Mouse (Mus musculus): ENCODE results near the gene Hectd1. TPM values are rescaled to one million over a fixed set of nuclear protein-coding genes. Genes with fewer than 3 reads are reported as not detected.
A peak's percentile ranks its signal among the peaks of the same experiment; 100 is the strongest.

The Hectd1 gene
- polyA plus RNA-seq, 1 experiment, result 0.52 TPM

DNA sequence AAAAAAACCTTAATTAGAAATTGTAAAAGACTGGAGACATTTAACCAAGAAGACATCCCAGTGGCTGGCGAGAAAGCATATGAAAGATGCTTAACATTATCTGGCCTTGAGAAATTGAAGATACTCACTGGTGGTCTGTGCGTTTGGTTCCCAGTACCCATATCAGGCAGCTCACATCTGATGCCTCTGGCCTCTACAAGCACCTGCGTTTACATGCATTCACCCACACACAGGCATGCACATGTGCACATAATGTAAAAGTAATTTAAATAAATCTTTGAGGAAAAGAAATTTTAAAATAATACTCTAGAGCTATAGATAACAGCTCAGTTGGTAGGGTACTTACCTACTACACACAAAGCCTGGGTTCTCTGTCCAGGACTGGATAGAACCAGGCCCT is 2.0 kb upstream of the Hectd1 start:
- H3K9me3 ChIP-seq (ENCODE audit: control insufficient read depth, low read length), result no peaks in the 10 kb centered on the region
- peaks cover 27% of the 10 kb centered on the region for H3K36me3 ChIP-seq (ENCODE audit: control insufficient read depth)
- TF ChIP-seq TAL1 (IDR thresholded peaks at IDR 0.05; ENCODE audit: low read length), result no peak
- TF ChIP-seq GATA1 (IDR thresholded peaks at IDR 0.05; ENCODE audit: low read length), result no peak
- H3K4me1 ChIP-seq (ENCODE audit: control insufficient read depth), result peaks cover 53% of the 10 kb centered on the region
- no peaks in the 10 kb centered on the region for H3K27me3 ChIP-seq (ENCODE audit: control insufficient read depth)
- H3K4me3 ChIP-seq (replicated peaks), result peak overlapping the region; percentile 100

DNA sequence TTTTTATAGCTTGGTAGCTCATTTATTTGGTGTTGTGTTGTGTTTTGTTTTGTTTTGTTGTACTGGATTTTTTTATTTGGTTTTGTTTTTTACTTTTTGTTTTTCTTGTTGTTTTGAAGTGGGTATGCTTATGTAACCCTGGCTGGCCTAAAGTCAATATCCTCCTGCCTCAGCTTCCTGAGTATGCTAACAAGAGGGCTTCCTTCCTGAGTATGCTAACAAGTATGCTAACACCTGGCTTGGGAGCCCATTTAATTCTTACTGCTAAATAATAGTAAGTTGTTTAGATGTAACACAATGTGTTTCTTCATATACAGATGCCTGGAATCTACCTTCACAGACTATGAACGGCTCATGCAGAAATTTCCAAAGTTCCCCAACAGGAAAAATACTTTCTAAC is 1.3 kb upstream of the Hectd1 start:
- Histone ChIP-seq H3K4me3 (replicated peaks) (peak overlapping the region; percentile 100), H3K4me1 (ENCODE audit: control insufficient read depth) (peaks cover 53% of the 10 kb centered on the region), H3K27me3 (ENCODE audit: control insufficient read depth) (no peaks in the 10 kb centered on the region), H3K9me3 (ENCODE audit: control insufficient read depth, low read length) (no peaks in the 10 kb centered on the region), H3K36me3 (ENCODE audit: control insufficient read depth) (peaks cover 34% of the 10 kb centered on the region)
- no peak for TF ChIP-seq TAL1 (IDR thresholded peaks at IDR 0.05; ENCODE audit: low read length)

DNA sequence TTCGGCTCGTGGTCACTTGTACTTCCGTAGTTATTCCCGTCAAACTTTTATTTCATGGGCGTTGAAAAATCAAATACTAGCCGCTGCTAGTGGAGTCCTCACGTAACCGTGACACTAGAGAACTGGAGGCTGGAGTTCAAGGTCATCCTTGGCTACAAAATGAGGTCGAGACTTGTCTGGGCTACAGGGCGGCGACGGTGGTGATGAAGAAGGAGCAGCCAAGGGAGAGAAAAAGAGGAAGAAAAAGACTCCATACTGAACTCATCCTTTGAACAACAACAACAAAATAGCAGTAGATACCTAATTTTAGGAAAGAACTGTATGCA is 704 bp upstream of the Hectd1 start:
- TF ChIP-seq TAL1 (IDR thresholded peaks at IDR 0.05; ENCODE audit: low read length) (no peak), GATA1 (IDR thresholded peaks at IDR 0.05; ENCODE audit: low read length) (no peak)
- H3K4me1 ChIP-seq (ENCODE audit: control insufficient read depth), result peaks cover 51% of the 10 kb centered on the region
- H3K4me3 ChIP-seq (replicated peaks), result peak overlapping the region; percentile 100
- H3K9me3 ChIP-seq (ENCODE audit: control insufficient read depth, low read length), result no peaks in the 10 kb centered on the region
- no peaks in the 10 kb centered on the region for H3K27me3 ChIP-seq (ENCODE audit: control insufficient read depth)
- H3K36me3 ChIP-seq (ENCODE audit: control insufficient read depth), result peaks cover 40% of the 10 kb centered on the region

DNA sequence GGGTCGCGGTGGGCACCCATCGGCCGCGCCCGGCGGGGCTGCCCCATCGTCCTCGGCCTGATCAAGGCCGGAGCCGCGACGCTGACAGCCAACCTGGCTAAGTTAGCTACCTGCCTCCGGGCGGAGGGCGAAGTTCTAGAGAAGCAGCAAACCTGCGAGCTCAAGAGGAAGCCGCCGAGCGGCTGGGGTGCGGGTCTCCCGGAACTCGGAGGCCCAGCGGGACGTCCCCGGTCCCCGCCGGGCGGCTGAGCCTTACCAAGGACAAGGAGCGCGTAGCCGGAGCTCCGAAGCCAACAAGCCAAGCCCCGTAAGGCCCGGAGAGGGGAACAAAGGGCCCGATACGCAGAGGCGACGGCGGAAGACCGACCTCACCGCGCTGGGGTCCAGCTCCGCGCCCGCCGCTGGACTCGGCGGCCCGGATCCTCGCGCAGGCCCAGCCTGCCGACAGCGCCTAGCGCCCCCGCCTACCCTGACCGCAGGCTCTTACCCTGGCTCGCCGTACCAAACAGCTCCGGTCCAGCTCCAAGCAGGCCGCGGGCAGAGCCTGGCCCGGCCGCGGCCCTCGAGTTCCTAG is 533 bp downstream of the Hectd1 start:
- H3K4me1 ChIP-seq (ENCODE audit: control insufficient read depth), result peaks cover 54% of the 10 kb centered on the region

DNA sequence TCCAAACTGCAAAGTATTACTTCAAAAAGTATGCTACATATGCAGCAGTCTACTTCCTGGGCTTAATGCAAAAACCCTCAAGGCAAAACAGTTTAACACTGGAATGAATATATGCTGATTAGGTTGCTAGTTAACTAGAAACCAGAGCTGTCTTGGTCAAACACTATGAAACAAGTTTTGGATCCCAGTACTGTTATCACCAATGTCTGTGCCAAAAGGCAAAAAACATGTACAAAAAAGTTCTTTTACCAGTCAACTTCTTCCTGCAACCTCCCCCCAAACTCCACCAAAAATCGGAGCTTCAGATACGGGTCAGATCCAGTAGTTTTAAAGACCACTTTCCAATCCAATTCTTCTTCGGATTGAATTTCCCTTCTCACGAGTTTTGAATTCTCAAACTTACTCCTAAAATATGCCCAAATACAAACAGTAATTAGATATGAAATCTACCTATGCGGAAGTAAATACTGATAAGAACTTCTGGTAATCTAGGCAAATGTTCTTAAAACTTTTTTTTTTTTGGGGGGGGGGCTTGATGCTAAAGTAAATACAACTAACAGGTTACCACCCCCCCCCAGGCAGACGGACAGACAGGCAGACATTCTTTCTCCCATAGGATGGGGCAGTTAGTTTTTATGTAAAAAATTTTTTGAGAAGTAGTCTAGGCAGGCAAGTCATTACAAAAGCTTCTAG is 1.2 kb downstream of the Hectd1 start:
- no peaks in the 10 kb centered on the region for H3K9me3 ChIP-seq (ENCODE audit: control insufficient read depth, low read length)
- H3K4me3 ChIP-seq (replicated peaks), result peak overlapping the region; percentile 100
- H3K36me3 ChIP-seq (ENCODE audit: control insufficient read depth), result peaks cover 58% of the 10 kb centered on the region
- TF ChIP-seq TAL1 (IDR thresholded peaks at IDR 0.05; ENCODE audit: low read length), result no peak
- no peak for TF ChIP-seq GATA1 (IDR thresholded peaks at IDR 0.05; ENCODE audit: low read length)
- H3K4me1 ChIP-seq (ENCODE audit: control insufficient read depth), result peaks cover 59% of the 10 kb centered on the region
- H3K27me3 ChIP-seq (ENCODE audit: control insufficient read depth), result no peaks in the 10 kb centered on the region

More for the DNA sequence above, 533 bp downstream of the Hectd1 start:
- H3K4me3 ChIP-seq (replicated peaks), result peak overlapping the region; percentile 100
- TF ChIP-seq TAL1 (IDR thresholded peaks at IDR 0.05; ENCODE audit: low read length) (no peak), GATA1 (IDR thresholded peaks at IDR 0.05; ENCODE audit: low read length) (no peak)
- H3K9me3 ChIP-seq (ENCODE audit: control insufficient read depth, low read length), result no peaks in the 10 kb centered on the region
- H3K36me3 ChIP-seq (ENCODE audit: control insufficient read depth), result peaks cover 52% of the 10 kb centered on the region
- no peaks in the 10 kb centered on the region for H3K27me3 ChIP-seq (ENCODE audit: control insufficient read depth)

DNA sequence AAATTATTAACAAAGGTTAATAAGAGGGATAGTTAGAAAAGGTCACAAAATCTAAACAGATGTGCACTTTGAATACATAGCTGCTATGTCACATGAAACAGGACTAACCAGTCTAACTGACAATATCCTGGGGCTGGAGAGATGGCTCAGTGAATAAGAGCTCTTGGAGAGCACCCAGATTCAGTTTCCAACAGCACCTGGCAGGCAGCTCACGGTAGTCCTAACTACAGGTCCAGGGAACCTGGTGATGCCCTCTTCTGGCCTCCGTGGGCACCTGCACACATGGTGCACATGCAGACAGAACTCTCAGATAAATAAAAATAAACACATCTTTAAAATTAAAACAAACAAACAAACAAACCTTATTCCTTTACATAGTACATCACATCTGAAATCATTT is 4.0 kb downstream of the Hectd1 start:
- no peak overlapping the region for H3K4me3 ChIP-seq (replicated peaks)
- no peaks in the 10 kb centered on the region for H3K9me3 ChIP-seq (ENCODE audit: control insufficient read depth, low read length)
- TF ChIP-seq GATA1 (IDR thresholded peaks at IDR 0.05; ENCODE audit: low read length) (no peak), TAL1 (IDR thresholded peaks at IDR 0.05; ENCODE audit: low read length) (no peak)
- peaks cover 56% of the 10 kb centered on the region for H3K4me1 ChIP-seq (ENCODE audit: control insufficient read depth)
- no peaks in the 10 kb centered on the region for H3K27me3 ChIP-seq (ENCODE audit: control insufficient read depth)
- H3K36me3 ChIP-seq (ENCODE audit: control insufficient read depth), result peaks cover 64% of the 10 kb centered on the region

DNA sequence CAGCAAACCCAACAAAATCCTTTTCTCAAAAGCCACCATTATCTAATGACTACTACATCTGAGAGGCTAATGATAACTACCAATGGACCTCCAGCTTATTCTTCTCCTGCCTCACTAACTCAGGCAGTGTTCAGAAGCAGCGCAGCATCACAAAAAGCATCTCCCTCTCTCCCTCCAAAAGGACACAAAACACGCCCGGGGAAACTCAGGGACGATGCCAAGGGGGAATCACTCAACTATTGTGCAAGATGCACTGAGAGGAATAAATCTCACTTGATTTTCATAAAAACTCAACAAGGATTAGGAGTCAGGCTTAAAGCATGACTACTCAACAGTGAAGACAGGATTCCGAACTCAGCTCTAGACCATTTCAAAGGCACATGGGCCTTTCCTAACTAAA is 6.0 kb downstream of the Hectd1 start:
- Histone ChIP-seq H3K36me3 (ENCODE audit: control insufficient read depth) (peaks cover 80% of the 10 kb centered on the region), H3K9me3 (ENCODE audit: control insufficient read depth, low read length) (no peaks in the 10 kb centered on the region), H3K4me3 (replicated peaks) (no peak overlapping the region), H3K27me3 (ENCODE audit: control insufficient read depth) (no peaks in the 10 kb centered on the region), H3K4me1 (ENCODE audit: control insufficient read depth) (peaks cover 70% of the 10 kb centered on the region)
- no peak for TF ChIP-seq TAL1 (IDR thresholded peaks at IDR 0.05; ENCODE audit: low read length)
- TF ChIP-seq GATA1 (IDR thresholded peaks at IDR 0.05; ENCODE audit: low read length), result no peak

DNA sequence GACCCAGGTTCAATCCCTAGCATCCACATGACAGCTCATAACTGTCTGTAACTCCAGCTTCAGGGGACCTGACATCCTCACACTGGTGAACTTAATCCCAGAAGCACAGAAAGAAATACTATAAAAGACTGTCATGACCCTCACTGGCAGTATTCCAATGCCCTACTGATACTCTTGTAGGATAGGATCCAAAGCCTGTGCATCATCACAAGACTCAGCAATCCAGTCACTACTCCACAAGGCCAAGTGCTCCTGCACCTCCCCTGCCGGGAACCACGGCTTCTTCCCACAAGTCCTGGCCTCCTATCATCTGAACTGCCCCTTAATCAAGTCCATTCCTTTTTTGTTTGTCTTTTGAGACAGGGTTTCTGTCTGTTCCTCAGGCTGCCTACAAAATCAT is 6.5 kb downstream of the Hectd1 start:
- TF ChIP-seq TAL1 (IDR thresholded peaks at IDR 0.05; ENCODE audit: low read length), result no peak
- TF ChIP-seq GATA1 (IDR thresholded peaks at IDR 0.05; ENCODE audit: low read length), result no peak
- H3K27me3 ChIP-seq (ENCODE audit: control insufficient read depth), result no peaks in the 10 kb centered on the region
- peaks cover 74% of the 10 kb centered on the region for H3K4me1 ChIP-seq (ENCODE audit: control insufficient read depth)
- peaks cover 84% of the 10 kb centered on the region for H3K36me3 ChIP-seq (ENCODE audit: control insufficient read depth)
- H3K9me3 ChIP-seq (ENCODE audit: control insufficient read depth, low read length), result no peaks in the 10 kb centered on the region
- H3K4me3 ChIP-seq (replicated peaks), result no peak overlapping the region

DNA sequence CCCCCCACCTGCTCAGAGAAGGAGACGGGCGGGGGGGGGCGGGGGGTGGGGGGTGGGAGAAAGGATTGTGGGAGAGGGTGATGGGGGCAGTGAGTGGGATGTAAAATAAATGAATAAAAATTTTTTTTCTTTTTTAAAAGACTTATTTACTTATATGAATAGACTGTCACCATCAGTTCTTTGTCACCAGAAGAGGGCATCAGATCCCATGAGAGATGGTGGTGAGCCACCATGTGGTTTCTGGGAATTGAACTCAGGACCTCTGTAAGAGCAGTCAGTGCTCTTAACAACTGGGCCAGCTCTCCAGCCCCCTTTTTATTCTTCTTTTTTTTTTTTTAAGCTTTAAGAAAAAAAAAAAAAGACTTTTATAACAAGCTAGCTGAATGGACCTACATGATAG is 7.1 kb downstream of the Hectd1 start:
- Histone ChIP-seq H3K27me3 (ENCODE audit: control insufficient read depth) (no peaks in the 10 kb centered on the region), H3K4me3 (replicated peaks) (no peak overlapping the region), H3K36me3 (ENCODE audit: control insufficient read depth) (peaks cover 85% of the 10 kb centered on the region), H3K4me1 (ENCODE audit: control insufficient read depth) (peaks cover 75% of the 10 kb centered on the region), H3K9me3 (ENCODE audit: control insufficient read depth, low read length) (no peaks in the 10 kb centered on the region)
- no peak for TF ChIP-seq TAL1 (IDR thresholded peaks at IDR 0.05; ENCODE audit: low read length)
- no peak for TF ChIP-seq GATA1 (IDR thresholded peaks at IDR 0.05; ENCODE audit: low read length)

All from erythroblast, embryonic 14.5 days (primary cell).